Mouse (Mus musculus) adrenal gland (tissue): ENCODE data around the gene Gm45213.

Experiments
- intact Hi-C: fragments of 180-260 bp; cut with DNase I; formaldehyde crosslinking; loops from one replicate; pipeline ENCODE4 v1.15.1; 2025

Gene Gm45213

GRCm38 (mm10) chr7:66105771-66106170, 62.4 kb downstream of the Gm45213 start:
- intact Hi-C loops = loop anchor here (2.0 to 10.0 kb wide), 2 partner anchors 145 to 559 kb away; no protein-coding TSS in a partner anchor

- intact Hi-C loops = loop anchor here (10.0 kb wide), 1 partner anchor 558 kb away; no protein-coding TSS in a partner anchor
Measured at GRCm38 (mm10) chr7:66106581-66107056, 63.2 kb downstream of the Gm45213 start.

GRCm38 (mm10) chr7:66107206-66107605, 63.8 kb downstream of the Gm45213 start:
- intact Hi-C loops = loop anchor here (10.0 kb wide), 1 partner anchor 558 kb away; no protein-coding TSS in a partner anchor

- intact Hi-C loops = loop anchor here (10.0 kb wide), 1 partner anchor 557 kb away; no protein-coding TSS in a partner anchor
Measured at GRCm38 (mm10) chr7:66107930-66108329, 64.5 kb downstream of the Gm45213 start.

GRCm38 (mm10) chr7:66108961-66109854, 65.8 kb downstream of the Gm45213 start, which contains the start of gene Chsy1:
Chsy1 (plus strand) TSS chr7:66109515.
- intact Hi-C loops = loop anchor here (10.0 kb wide), 1 partner anchor 556 kb away; no protein-coding TSS in a partner anchor

- intact Hi-C loops = loop anchor here (10.0 kb wide), 1 partner anchor 555 kb away; no protein-coding TSS in a partner anchor
Measured at GRCm38 (mm10) chr7:66109855-66110635, 66.6 kb downstream of the Gm45213 start.

- intact Hi-C loops = no loop called here
Measured at GRCm38 (mm10) chr7:66110636-66111112, 67.3 kb downstream of the Gm45213 start.

- intact Hi-C loops = no loop called here
Measured at GRCm38 (mm10) chr7:66111211-66111610, 67.8 kb downstream of the Gm45213 start.
